ENCODE assay signal across 9 mouse cellular contexts in the genomic region with DNA sequence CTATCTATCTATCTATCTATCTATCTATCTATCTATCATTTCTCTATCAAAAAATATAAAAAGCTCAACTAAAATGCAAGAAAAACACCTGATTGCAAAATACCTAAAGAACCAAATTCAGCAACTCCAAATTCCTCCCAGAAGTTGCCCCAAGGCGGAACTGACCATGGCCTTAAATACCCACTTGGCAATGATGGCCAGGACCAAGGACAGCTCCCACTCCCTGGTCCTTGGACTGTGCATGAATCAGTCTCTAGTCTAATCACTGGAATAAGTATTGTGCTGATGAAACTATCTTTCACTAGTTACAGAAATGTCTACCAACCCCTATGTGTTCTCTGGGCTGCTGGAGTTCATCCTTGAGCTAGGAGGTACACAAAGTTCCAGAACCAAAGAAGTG.
DNase-seq lines count a peak whose midpoint lies in the region; ATAC-seq and TF ChIP-seq lines count a peak whose summit lies in the region.
"Had no signal": no experiment of that assay in that cellular context is flagged by ENCODE, and none has a peak within 500 bp of the region (broad histone marks: within the 10 kb centered on the region; RNA-seq: fewer than 3 reads in every experiment).

No protein-coding gene starts in this region.

- no peak overlapping the region for H3K27ac ChIP-seq in neural tube, embryonic 11.5 days (ENCODE audit: low read depth, low read length)
- H3K27ac ChIP-seq: neural tube, embryonic 13.5 days had no signal

- H3K27me3 ChIP-seq in neural tube, embryonic 11.5 days (ENCODE audit: control insufficient read depth, insufficient read depth, low read length), result no peaks in the 10 kb centered on the region
- H3K27me3 ChIP-seq: neural tube, embryonic 13.5 days had no signal

- no peak for TF ChIP-seq POLR2A in lung, adult 2 months (IDR thresholded peaks at IDR 0.05; ENCODE audit: borderline replicate concordance, extremely low read depth, low read depth, low read length)

- H3K9ac ChIP-seq in neural tube, embryonic 11.5 days (ENCODE audit: low read length), result no peak overlapping the region
- H3K9ac ChIP-seq: neural tube, embryonic 13.5 days had no signal

- ATAC-seq in common myeloid progenitor, adult 5-6 weeks (replicated peaks; ENCODE audit: low read depth, poor library complexity, severe bottlenecking), result 0 out of 2 replicates have a peak, but pooled peaks have one; percentile 42
- ATAC-seq in neural tube, embryonic 11.5 days (ENCODE audit: insufficient read depth, low FRiP score, low TSS enrichment), result no peak

- WGBS in lung, adult 2 months, result 59% methylated on average over 1 of the region's 1 CpGs
- 90% methylated on average over 1 of the region's 1 CpGs for WGBS in neural tube, embryonic 11.5 days

- no peaks in the 10 kb centered on the region for H3K36me3 ChIP-seq in neural tube, embryonic 11.5 days (ENCODE audit: control insufficient read depth, insufficient read depth, low read length)
- H3K36me3 ChIP-seq: neural tube, embryonic 13.5 days had no signal

- no peak overlapping the region for H3K4me3 ChIP-seq in lung, adult 2 months (replicated peaks; ENCODE audit: extremely low read depth, low read depth, low read length)
- no peak overlapping the region for H3K4me3 ChIP-seq in neural tube, embryonic 11.5 days (ENCODE audit: low read depth, low read length)
- H3K4me3 ChIP-seq: neural tube, embryonic 13.5 days had no signal

- no peaks in the 10 kb centered on the region for H3K9me3 ChIP-seq in neural tube, embryonic 11.5 days (ENCODE audit: control insufficient read depth, low read length)
- H3K9me3 ChIP-seq: neural tube, embryonic 13.5 days had no signal

- H3K4me1 ChIP-seq in lung, adult 2 months (ENCODE audit: control insufficient read depth, insufficient read depth, low read length), result no peaks in the 10 kb centered on the region
- H3K4me1 ChIP-seq in neural tube, embryonic 11.5 days (ENCODE audit: control insufficient read depth, insufficient read depth, low read length), result no peaks in the 10 kb centered on the region
- H3K4me1 ChIP-seq: neural tube, embryonic 13.5 days had no signal

- H3K4me2 ChIP-seq in neural tube, embryonic 11.5 days (ENCODE audit: low read depth), result no peak overlapping the region
- H3K4me2 ChIP-seq: neural tube, embryonic 13.5 days had no signal

- no peak for TF ChIP-seq CTCF in lung, adult 2 months (IDR thresholded peaks at IDR 0.05; ENCODE audit: insufficient read depth, low read length)

- DNase-seq in lung, postnatal 14 days, result peak; percentile 33
- no peak for DNase-seq in lung, adult 2 months
- DNase-seq in ZHBTc4 (ENCODE audit: low read depth, low spot score), result peak; percentile 60
- peak; percentile 51 for DNase-seq in neural tube, embryonic 11.5 days (ENCODE audit: low spot score)
- DNase-seq in urinary bladder, adult 18-20 months (ENCODE audit: low spot score in 2 of 2), result no peak
- DNase-seq in cerebellum, adult 8-10 months, result no peak
- DNase-seq: left cerebral cortex, postnatal 4 days had no signal

Comparison
In these comparisons a context has a peak if more than half of its experiments do, and no peak if none do; other contexts are left out.
1. DNase-seq: peak in lung, postnatal 14 days (single experiment), ZHBTc4 (single experiment) and neural tube, embryonic 11.5 days (single experiment); none in lung, adult 2 months (single experiment), urinary bladder, adult 18-20 months (0 of 2) and cerebellum, adult 8-10 months (single experiment).